Mouse (Mus musculus): ENCODE results near the gene Lrrc8e. TPM values are rescaled to one million over a fixed set of nuclear protein-coding genes. Genes with fewer than 3 reads are reported as not detected.

Gene Lrrc8e
- under 1 TPM in 1 of 2 experiments, not detected in 1; 0.07 TPM for total RNA-seq (2021)
- long read RNA-seq, experiment 1, result 0 reads
- long read RNA-seq, experiment 2, result 0 reads

- DNase-seq (ENCODE audit: low spot score in 2 of 2), result no peak
Measured at GRCm38 (mm10) chr8:4226739-4227347, at the start of gene Lrrc8e. TSS of gene Lrrc8e (plus strand) at chr8:4226827.

- DNase-seq (ENCODE audit: low spot score in 2 of 2), result no peak
Measured at GRCm38 (mm10) chr8:4183409-4183808, 43.2 kb upstream of the Lrrc8e start.

GRCm38 (mm10) chr8:4186151-4186550 lies 40.5 kb upstream of the Lrrc8e start:
- no peak for DNase-seq (ENCODE audit: low spot score in 2 of 2)

GRCm38 (mm10) chr8:4188605-4189004 lies 38.0 kb upstream of the Lrrc8e start:
- DNase-seq (ENCODE audit: low spot score in 2 of 2), result no peak

- DNase-seq (ENCODE audit: low spot score in 2 of 2), result no peak
Measured at GRCm38 (mm10) chr8:4189031-4189722, 37.5 kb upstream of the Lrrc8e start.

- peak in 1 of 2 experiments; percentile 62 for DNase-seq (ENCODE audit: low spot score in 2 of 2)
Measured at GRCm38 (mm10) chr8:4192305-4192704, 34.3 kb upstream of the Lrrc8e start.

- peak; percentile 90 to 92 for DNase-seq (ENCODE audit: low spot score in 2 of 2)
Measured at GRCm38 (mm10) chr8:4192807-4193587, 33.6 kb upstream of the Lrrc8e start.

- no peak for DNase-seq (ENCODE audit: low spot score in 2 of 2)
Measured at GRCm38 (mm10) chr8:4193588-4193894, 33.1 kb upstream of the Lrrc8e start.

GRCm38 (mm10) chr8:4201321-4201720 lies 25.3 kb upstream of the Lrrc8e start:
- DNase-seq (ENCODE audit: low spot score in 2 of 2), result no peak

- no peak for DNase-seq (ENCODE audit: low spot score in 2 of 2)
Measured at GRCm38 (mm10) chr8:4205246-4206123, 21.1 kb upstream of the Lrrc8e start.

GRCm38 (mm10) chr8:4206182-4207015 lies 20.2 kb upstream of the Lrrc8e start:
- no peak for DNase-seq (ENCODE audit: low spot score in 2 of 2)

GRCm38 (mm10) chr8:4207016-4207350 lies 19.6 kb upstream of the Lrrc8e start:
- DNase-seq (ENCODE audit: low spot score in 2 of 2), result no peak

- no peak for DNase-seq (ENCODE audit: low spot score in 2 of 2)
Measured at GRCm38 (mm10) chr8:4211097-4211496, 15.5 kb upstream of the Lrrc8e start.

- no peak for DNase-seq (ENCODE audit: low spot score in 2 of 2)
Measured at GRCm38 (mm10) chr8:4212809-4213209, 13.8 kb upstream of the Lrrc8e start.

- no peak for DNase-seq (ENCODE audit: low spot score in 2 of 2)
Measured at GRCm38 (mm10) chr8:4213210-4214005, 13.2 kb upstream of the Lrrc8e start.

- DNase-seq (ENCODE audit: low spot score in 2 of 2), result no peak
Measured at GRCm38 (mm10) chr8:4214006-4214980, 12.3 kb upstream of the Lrrc8e start.

GRCm38 (mm10) chr8:4216296-4216695 lies 10.3 kb upstream of the Lrrc8e start:
- DNase-seq (ENCODE audit: low spot score in 2 of 2), result no peak

Measured in layer of hippocampus, postnatal 14 days (tissue).